Mouse (Mus musculus): ENCODE results near the gene Pdhx.
A peak's percentile ranks its signal among the peaks of the same experiment; 100 is the strongest.

- TF ChIP-seq CTCF (IDR thresholded peaks at IDR 0.05; ENCODE audit: borderline replicate concordance, extremely low read depth, insufficient read depth, insufficient read length) (peak; percentile 64; the same call in 1 of the 2 replicates), POLR2A (IDR thresholded peaks at IDR 0.05; ENCODE audit: borderline replicate concordance, extremely low read depth, insufficient read depth, insufficient read length, poor library complexity, severe bottlenecking) (no peak)
These were observed 10.4 kb downstream of the Pdhx start for GRCm38 (mm10) chr2:103062865-103063264.
